Mouse (Mus musculus) heart, adult 8-10 months (tissue): ENCODE measurements around the gene E2f3. TPM values are rescaled to one million over a fixed set of nuclear protein-coding genes. Genes with fewer than 3 reads are reported as not detected.

ENCODE experiments used
- DNase-seq: peaks from one replicate; pipeline ENCODE4 v3.0.0; 2022; ENCODE audit warnings: low spot score
- total RNA-seq, 4 experiments: library from RNA; stranded (reverse); gene quantifications; 2 replicates each; pipeline ENCODE4 v1.2.4; 2022

The E2f3 gene
- total RNA-seq, 4 experiments from 2014 or later: 4.8 to 8.6 (median 6.5) TPM

- no peak for DNase-seq
These were observed 6.7 kb downstream of the E2f3 start for GRCm38 (mm10) chr13:29979140-29979564.

GRCm38 (mm10) chr13:29977358-29977757 is 8.5 kb downstream of the E2f3 start:
- no peak for DNase-seq

GRCm38 (mm10) chr13:29974066-29974465 is 11.8 kb downstream of the E2f3 start:
- no peak for DNase-seq

- no peak for DNase-seq
These were observed 12.3 kb downstream of the E2f3 start for GRCm38 (mm10) chr13:29973610-29974009.

- no peak for DNase-seq
These were observed 15.5 kb downstream of the E2f3 start for GRCm38 (mm10) chr13:29970333-29970732.

- DNase-seq: no peak
These were observed 17.2 kb downstream of the E2f3 start for GRCm38 (mm10) chr13:29968636-29969035.

- DNase-seq: no peak
These were observed 18.5 kb downstream of the E2f3 start for GRCm38 (mm10) chr13:29967367-29967766.

- no peak for DNase-seq
These were observed 18.9 kb downstream of the E2f3 start for GRCm38 (mm10) chr13:29966966-29967365.

- no peak for DNase-seq
These were observed 21.8 kb downstream of the E2f3 start for GRCm38 (mm10) chr13:29964087-29964486.

GRCm38 (mm10) chr13:29960416-29960815 is 25.4 kb downstream of the E2f3 start:
- DNase-seq: no peak

GRCm38 (mm10) chr13:29957731-29958254 is 28.1 kb downstream of the E2f3 start:
- peak; percentile 69 for DNase-seq

- no peak for DNase-seq
These were observed 28.9 kb downstream of the E2f3 start for GRCm38 (mm10) chr13:29956821-29957421.

- DNase-seq: no peak
These were observed 30.6 kb downstream of the E2f3 start for GRCm38 (mm10) chr13:29955296-29955695.

- no peak for DNase-seq
These were observed 31.1 kb downstream of the E2f3 start for GRCm38 (mm10) chr13:29954741-29955140.

GRCm38 (mm10) chr13:29953417-29954045 is 32.3 kb downstream of the E2f3 start:
- peak; percentile 24 for DNase-seq

GRCm38 (mm10) chr13:29946045-29946444 is 39.8 kb downstream of the E2f3 start:
- no peak for DNase-seq

GRCm38 (mm10) chr13:29944915-29945570 is 40.8 kb downstream of the E2f3 start:
- no peak for DNase-seq

- no peak for DNase-seq
These were observed 41.4 kb downstream of the E2f3 start for GRCm38 (mm10) chr13:29944493-29944892.

- no peak for DNase-seq
These were observed 42.3 kb downstream of the E2f3 start for GRCm38 (mm10) chr13:29943541-29944039.

GRCm38 (mm10) chr13:29940071-29940470 is 45.8 kb downstream of the E2f3 start:
- DNase-seq: no peak

- no peak for DNase-seq
These were observed 46.5 kb downstream of the E2f3 start for GRCm38 (mm10) chr13:29939399-29939798.

- no peak for DNase-seq
These were observed 47.1 kb downstream of the E2f3 start for GRCm38 (mm10) chr13:29938776-29939175.

- DNase-seq: no peak
These were observed 59.7 kb downstream of the E2f3 start for GRCm38 (mm10) chr13:29926168-29926567.
